Mouse (Mus musculus): ENCODE measurements around the gene Cst6. TPM values are rescaled to one million over a fixed set of nuclear protein-coding genes. Genes with fewer than 3 reads are reported as not detected.
A peak's percentile ranks its signal among the peaks of the same experiment; 100 is the strongest.
"Not testable (repeated sequence)": the region's sequence is repeated elsewhere in the genome, so short reads cannot be mapped to it uniquely, and the experiment has no call there.

The Cst6 gene
- polyA plus RNA-seq (2012; rRNA removed): 0.52 and 1.5 TPM in 2 replicates

GRCm38 (mm10) chr19:5349502-5349873 is at the start of gene Cst6:
TSS of gene Cst6 (minus strand) at chr19:5349574.
- H3K4me3 ChIP-seq (ENCODE audit: insufficient read depth, low read depth, low read length): peak within 1 kb of the TSS; percentile 21; the same call in 1 of the 2 replicates
- 71% methylated on average over 6 of the region's 6 CpGs for WGBS
- H3K27me3 ChIP-seq (replicated peaks; ENCODE audit: control insufficient read depth, insufficient read depth, low read length); H3K27ac ChIP-seq (ENCODE audit: insufficient read depth, low read depth, low read length); H3K4me1 ChIP-seq (ENCODE audit: control insufficient read depth, insufficient read depth, low read length); DNase-seq; H3K36me3 ChIP-seq (ENCODE audit: control insufficient read depth, insufficient read depth, low read length): not testable (repeated sequence)

GRCm38 (mm10) chr19:5395371-5395770 is 46.0 kb upstream of the Cst6 start:
- no peaks in the 10 kb centered on the region for H3K36me3 ChIP-seq (ENCODE audit: control insufficient read depth, insufficient read depth, low read length)
- WGBS: 71% methylated on average over 4 of the region's 4 CpGs
- TF ChIP-seq CTCF (conservative IDR thresholded peaks at IDR 0.05; ENCODE audit: insufficient read depth, insufficient read length, low read depth, low read length) (no peak), POLR2A (IDR thresholded peaks at IDR 0.05; ENCODE audit: low read depth, low read length) (no peak)
- DNase-seq: no peak
- no peak overlapping the region for H3K27ac ChIP-seq (ENCODE audit: insufficient read depth, low read depth, low read length)
- no peak overlapping the region for H3K4me3 ChIP-seq (ENCODE audit: insufficient read depth, low read depth, low read length)
- H3K27me3 ChIP-seq (replicated peaks; ENCODE audit: control insufficient read depth, insufficient read depth, low read length): no peaks in the 10 kb centered on the region
- H3K4me1 ChIP-seq (ENCODE audit: control insufficient read depth, insufficient read depth, low read length): no peaks in the 10 kb centered on the region

- Histone ChIP-seq H3K27ac (ENCODE audit: insufficient read depth, low read depth, low read length) (no peak overlapping the region), H3K4me1 (ENCODE audit: control insufficient read depth, insufficient read depth, low read length) (no peaks in the 10 kb centered on the region), H3K4me3 (ENCODE audit: insufficient read depth, low read depth, low read length) (no peak overlapping the region), H3K36me3 (ENCODE audit: control insufficient read depth, insufficient read depth, low read length) (no peaks in the 10 kb centered on the region), H3K27me3 (replicated peaks; ENCODE audit: control insufficient read depth, insufficient read depth, low read length) (no peaks in the 10 kb centered on the region)
- no peak for DNase-seq
- TF ChIP-seq CTCF (conservative IDR thresholded peaks at IDR 0.05; ENCODE audit: insufficient read depth, insufficient read length, low read depth, low read length) (no peak), POLR2A (IDR thresholded peaks at IDR 0.05; ENCODE audit: low read depth, low read length) (no peak)
- WGBS: 50% methylated on average over 10 of the region's 10 CpGs
Observed at GRCm38 (mm10) chr19:5394168-5394567, 44.8 kb upstream of the Cst6 start.

- Histone ChIP-seq H3K27me3 (replicated peaks; ENCODE audit: control insufficient read depth, insufficient read depth, low read length) (no peaks in the 10 kb centered on the region), H3K36me3 (ENCODE audit: control insufficient read depth, insufficient read depth, low read length) (no peaks in the 10 kb centered on the region), H3K4me1 (ENCODE audit: control insufficient read depth, insufficient read depth, low read length) (peaks cover under 1% of the 10 kb centered on the region; the same call in 1 of the 2 replicates), H3K27ac (ENCODE audit: insufficient read depth, low read depth, low read length) (no peak overlapping the region), H3K4me3 (ENCODE audit: insufficient read depth, low read depth, low read length) (no peak overlapping the region)
- TF ChIP-seq POLR2A (IDR thresholded peaks at IDR 0.05; ENCODE audit: low read depth, low read length) (no peak), CTCF (conservative IDR thresholded peaks at IDR 0.05; ENCODE audit: insufficient read depth, insufficient read length, low read depth, low read length) (no peak)
- WGBS: 36% methylated on average over 4 of the region's 4 CpGs
- peak; percentile 85 for DNase-seq
Observed at GRCm38 (mm10) chr19:5392892-5393291, 43.5 kb upstream of the Cst6 start.

- WGBS: 60% methylated on average over 8 of the region's 8 CpGs
- H3K27ac ChIP-seq (ENCODE audit: insufficient read depth, low read depth, low read length): no peak overlapping the region
Observed at GRCm38 (mm10) chr19:5390416-5390815, 41.0 kb upstream of the Cst6 start.

GRCm38 (mm10) chr19:5389647-5390046 is 40.3 kb upstream of the Cst6 start:
- Histone ChIP-seq H3K27me3 (replicated peaks; ENCODE audit: control insufficient read depth, insufficient read depth, low read length) (no peaks in the 10 kb centered on the region), H3K36me3 (ENCODE audit: control insufficient read depth, insufficient read depth, low read length) (no peaks in the 10 kb centered on the region), H3K27ac (ENCODE audit: insufficient read depth, low read depth, low read length) (no peak overlapping the region), H3K4me3 (ENCODE audit: insufficient read depth, low read depth, low read length) (peak overlapping the region; percentile 39), H3K4me1 (ENCODE audit: control insufficient read depth, insufficient read depth, low read length) (peaks cover 11% of the 10 kb centered on the region; the same call in 1 of the 2 replicates)
- no peak for TF ChIP-seq CTCF (conservative IDR thresholded peaks at IDR 0.05; ENCODE audit: insufficient read depth, insufficient read length, low read depth, low read length)
- TF ChIP-seq POLR2A (IDR thresholded peaks at IDR 0.05; ENCODE audit: low read depth, low read length): no peak
- WGBS: 7% methylated on average over 12 of the region's 12 CpGs
- DNase-seq: peak; percentile 29

More at GRCm38 (mm10) chr19:5390416-5390815, 41.0 kb upstream of the Cst6 start:
- H3K4me1 ChIP-seq (ENCODE audit: control insufficient read depth, insufficient read depth, low read length): peaks cover 11% of the 10 kb centered on the region; the same call in 1 of the 2 replicates
- TF ChIP-seq CTCF (conservative IDR thresholded peaks at IDR 0.05; ENCODE audit: insufficient read depth, insufficient read length, low read depth, low read length) (no peak), POLR2A (IDR thresholded peaks at IDR 0.05; ENCODE audit: low read depth, low read length) (no peak)
- no peaks in the 10 kb centered on the region for H3K36me3 ChIP-seq (ENCODE audit: control insufficient read depth, insufficient read depth, low read length)
- no peak overlapping the region for H3K4me3 ChIP-seq (ENCODE audit: insufficient read depth, low read depth, low read length)
- H3K27me3 ChIP-seq (replicated peaks; ENCODE audit: control insufficient read depth, insufficient read depth, low read length): no peaks in the 10 kb centered on the region
- no peak for DNase-seq

GRCm38 (mm10) chr19:5388588-5389242 is 39.3 kb upstream of the Cst6 start, which contains the start of gene Sart1:
TSS of gene Sart1 (minus strand) at chr19:5388703.
- 2% methylated on average over 43 of the region's 43 CpGs for WGBS
- peak; percentile 98 for DNase-seq
- TF ChIP-seq POLR2A (IDR thresholded peaks at IDR 0.05; ENCODE audit: low read depth, low read length): peak; percentile 94
- TF ChIP-seq CTCF (conservative IDR thresholded peaks at IDR 0.05; ENCODE audit: insufficient read depth, insufficient read length, low read depth, low read length): no peak

More at GRCm38 (mm10) chr19:5388588-5389242, 39.3 kb upstream of the Cst6 start, which contains the start of gene Sart1:
- H3K27ac ChIP-seq (ENCODE audit: insufficient read depth, low read depth, low read length): peak within 1 kb of the TSS; percentile 90
- peak within 1 kb of the TSS; percentile 94 for H3K4me3 ChIP-seq (ENCODE audit: insufficient read depth, low read depth, low read length)
- H3K4me1 ChIP-seq (ENCODE audit: control insufficient read depth, insufficient read depth, low read length): peaks cover 11% of the 10 kb centered on the region; the same call in 1 of the 2 replicates
- H3K36me3 ChIP-seq (ENCODE audit: control insufficient read depth, insufficient read depth, low read length): peaks cover 3% of the 10 kb centered on the region; the same call in 1 of the 2 replicates
- no peaks in the 10 kb centered on the region for H3K27me3 ChIP-seq (replicated peaks; ENCODE audit: control insufficient read depth, insufficient read depth, low read length)
